ENCODE assay signal across 9 mouse cellular contexts in genomic region chr16:20590680-20591038, GRCm38 (mm10). TPM values are rescaled to one million over a fixed set of nuclear protein-coding genes. Genes with fewer than 3 reads are reported as not detected.
DNase-seq lines count a peak whose midpoint lies in the region; ATAC-seq and TF ChIP-seq lines count a peak whose summit lies in the region.
"Had no signal": no experiment of that assay in that cellular context is flagged by ENCODE, and none has a peak within 500 bp of the region (broad histone marks: within the 10 kb centered on the region; RNA-seq: fewer than 3 reads in every experiment).

No protein-coding gene starts in this region.

- no peak overlapping the region for H3K9ac ChIP-seq in lung, postnatal 0 days (replicated peaks; ENCODE audit: low read depth)
- H3K9ac ChIP-seq in hindbrain, embryonic 13.5 days = peak overlapping the region; percentile 79
- no peak overlapping the region for H3K9ac ChIP-seq in liver, embryonic 14.5 days (replicated peaks)
- no peak overlapping the region for H3K9ac ChIP-seq in stomach, postnatal 0 days (ENCODE audit: low read length)

- no peak overlapping the region for H3K27ac ChIP-seq in lung, postnatal 0 days (ENCODE audit: low read length)
- H3K27ac ChIP-seq in hindbrain, embryonic 13.5 days = no peak overlapping the region
- H3K27ac ChIP-seq in liver, embryonic 14.5 days = no peak overlapping the region
- H3K27ac ChIP-seq in stomach, postnatal 0 days (replicated peaks) = no peak overlapping the region
- H3K27ac ChIP-seq: macrophage had no signal

- H3K9me3 ChIP-seq in lung, postnatal 0 days (ENCODE audit: low read length) = no peaks in the 10 kb centered on the region
- H3K9me3 ChIP-seq in hindbrain, embryonic 13.5 days = no peaks in the 10 kb centered on the region
- H3K9me3 ChIP-seq in liver, embryonic 14.5 days (ENCODE audit: control insufficient read depth, low read length) = no peaks in the 10 kb centered on the region
- no peaks in the 10 kb centered on the region for H3K9me3 ChIP-seq in stomach, postnatal 0 days (ENCODE audit: control insufficient read depth, low read length)

- peak overlapping the region; percentile 60; the same call in 1 of the 2 replicates for H3K4me2 ChIP-seq in lung, postnatal 0 days (replicated peaks; ENCODE audit: low read depth, low read length)
- peak overlapping the region; percentile 90 for H3K4me2 ChIP-seq in hindbrain, embryonic 13.5 days
- peak overlapping the region; percentile 60 for H3K4me2 ChIP-seq in liver, embryonic 14.5 days (ENCODE audit: low read depth)
- H3K4me2 ChIP-seq in stomach, postnatal 0 days (replicated peaks; ENCODE audit: low read depth) = peak overlapping the region; percentile 79

- TF ChIP-seq CTCF in lung, postnatal 0 days (IDR thresholded peaks at IDR 0.05) = no peak
- no peak for TF ChIP-seq CTCF in liver, embryonic 14.5 days (IDR thresholded peaks at IDR 0.05; ENCODE audit: low read depth)
- no peak for TF ChIP-seq CTCF in stomach, postnatal 0 days (IDR thresholded peaks at IDR 0.05; ENCODE audit: low read depth)

- WGBS in lung, postnatal 0 days = 6% methylated on average over 17 of the region's 17 CpGs
- 1% methylated on average over 17 of the region's 17 CpGs for WGBS in hindbrain, embryonic 13.5 days
- under 1% methylated on average over 17 of the region's 17 CpGs for WGBS in liver, embryonic 14.5 days (ENCODE audit: insufficient replicate concordance)
- 1% methylated on average over 17 of the region's 17 CpGs for WGBS in stomach, postnatal 0 days

- no peak for ATAC-seq in lung, postnatal 0 days
- peak; percentile 11 for ATAC-seq in hindbrain, embryonic 13.5 days (ENCODE audit: low FRiP score)
- no peak for ATAC-seq in liver, embryonic 14.5 days (ENCODE audit: insufficient read depth)
- ATAC-seq in stomach, postnatal 0 days (ENCODE audit: low FRiP score, low TSS enrichment) = peak; percentile 27
- ATAC-seq in inflammation-experienced regulatory T-cells, adult 6 months = no peak

- H3K4me1 ChIP-seq in lung, postnatal 0 days (ENCODE audit: insufficient read depth, low read depth, low read length) = no peaks in the 10 kb centered on the region; the same call in 1 of the 2 replicates
- H3K4me1 ChIP-seq in hindbrain, embryonic 13.5 days (replicated peaks) = peaks cover 22% of the 10 kb centered on the region
- H3K4me1 ChIP-seq in liver, embryonic 14.5 days (replicated peaks; ENCODE audit: control insufficient read depth in 2 of 2, insufficient read depth in 2 of 2, low read length in 1 of 2) = peaks cover 8 to 15% of the 10 kb centered on the region in 2 experiments
- no peaks in the 10 kb centered on the region; the same call in 1 of the 2 replicates for H3K4me1 ChIP-seq in stomach, postnatal 0 days (replicated peaks; ENCODE audit: control insufficient read depth, insufficient read depth)

- peak overlapping the region; percentile 40; the same call in 1 of the 2 replicates for H3K4me3 ChIP-seq in lung, postnatal 0 days (ENCODE audit: low read depth, low read length)
- H3K4me3 ChIP-seq in hindbrain, embryonic 13.5 days = peak overlapping the region; percentile 57
- H3K4me3 ChIP-seq in liver, embryonic 14.5 days (ENCODE audit: insufficient read depth in 1 of 2, low read depth in 2 of 2, low read length in 2 of 2) = peak overlapping the region; percentile 26 to 39; a peak in 3 of 4 replicates
- peak overlapping the region; percentile 48 for H3K4me3 ChIP-seq in stomach, postnatal 0 days (ENCODE audit: low read depth, low read length)

- no peak for TF ChIP-seq EP300 in lung, postnatal 0 days (IDR thresholded peaks at IDR 0.05)
- no peak for TF ChIP-seq EP300 in liver, embryonic 14.5 days (IDR thresholded peaks at IDR 0.05; ENCODE audit: low read depth)
- TF ChIP-seq EP300 in stomach, postnatal 0 days (optimal IDR thresholded peaks at IDR 0.05) = no peak

- no peaks in the 10 kb centered on the region for H3K36me3 ChIP-seq in lung, postnatal 0 days (ENCODE audit: insufficient read depth, low read length)
- no peaks in the 10 kb centered on the region for H3K36me3 ChIP-seq in hindbrain, embryonic 13.5 days
- H3K36me3 ChIP-seq in liver, embryonic 14.5 days (replicated peaks; ENCODE audit: control insufficient read depth, insufficient read depth, low read depth) = no peaks in the 10 kb centered on the region
- H3K36me3 ChIP-seq in stomach, postnatal 0 days (ENCODE audit: control insufficient read depth, insufficient read depth, low read length) = no peaks in the 10 kb centered on the region

- no peak for DNase-seq in lung, postnatal 0 days (ENCODE audit: low spot score)
- no peak for DNase-seq in lung, postnatal 14 days
- DNase-seq in liver, embryonic 14.5 days (ENCODE audit: low read depth in 3 of 3, low spot score in 3 of 3) = no peak
- DNase-seq in stomach, postnatal 0 days (ENCODE audit: low spot score) = no peak
- no peak for DNase-seq in right cerebral cortex, adult 2 months (ENCODE audit: low spot score in 2 of 2)
- DNase-seq in adipocyte (ENCODE audit: low spot score) = no peak

- H3K27me3 ChIP-seq in lung, postnatal 0 days (replicated peaks; ENCODE audit: insufficient read depth, low read length) = peaks cover 40% of the 10 kb centered on the region
- H3K27me3 ChIP-seq in hindbrain, embryonic 13.5 days = peaks cover 77% of the 10 kb centered on the region
- peaks cover 63% of the 10 kb centered on the region for H3K27me3 ChIP-seq in liver, embryonic 14.5 days (ENCODE audit: control insufficient read depth, insufficient read depth, low read length)
- H3K27me3 ChIP-seq in stomach, postnatal 0 days (ENCODE audit: control insufficient read depth, insufficient read depth, low read length) = peaks cover 5% of the 10 kb centered on the region; the same call in 1 of the 2 replicates

RNA-seq across cellular contexts. Expression of gene Vwa5b2, which starts 1.4 kb away (rescaled TPM):
- 0.06 and 0.12 TPM in 2 replicates for polyA plus RNA-seq in lung, postnatal 0 days (2015; fragmentation: Nextera tagmentation; extraction: Ambion mirVana)
- 13.1 and 14.1 TPM in 2 replicates for polyA plus RNA-seq in hindbrain, embryonic 13.5 days (2015; fragmentation: Nextera tagmentation; extraction: Ambion mirVana)
- polyA plus RNA-seq in liver, embryonic 14.5 days (2012; rRNA removed) = 0.23 and 0.35 TPM in 2 replicates
- 0.18 and 0.19 TPM in 2 replicates for polyA plus RNA-seq in liver, embryonic 14.5 days (2014; fragmentation: Nextera tagmentation; extraction: Ambion mirVana)
- polyA plus RNA-seq in stomach, postnatal 0 days (2015; fragmentation: Nextera tagmentation; extraction: Ambion mirVana) = 1.3 and 2.1 TPM in 2 replicates
- polyA plus RNA-seq in inflammation-experienced regulatory T-cells, adult 6 months (2017; shearing (Covaris generic)) = under 1 TPM in 2 of 3 experiments, not detected in 1; 0.24 to 0.31 TPM
- polyA plus RNA-seq: macrophage had no signal

RNA-seq across cellular contexts. Expression of gene Eef1akmt4, which starts 20.7 kb away (rescaled TPM):
- polyA plus RNA-seq in lung, postnatal 0 days (2015; fragmentation: Nextera tagmentation; extraction: Ambion mirVana) = 15.2 and 15.3 TPM in 2 replicates
- 13.4 and 15.1 TPM in 2 replicates for polyA plus RNA-seq in hindbrain, embryonic 13.5 days (2015; fragmentation: Nextera tagmentation; extraction: Ambion mirVana)
- polyA plus RNA-seq in liver, embryonic 14.5 days (2012; rRNA removed) = 9.4 and 10.3 TPM in 2 replicates
- polyA plus RNA-seq in liver, embryonic 14.5 days (2014; fragmentation: Nextera tagmentation; extraction: Ambion mirVana) = 18.1 and 20.7 TPM in 2 replicates
- 19.2 and 21.4 TPM in 2 replicates for polyA plus RNA-seq in stomach, postnatal 0 days (2015; fragmentation: Nextera tagmentation; extraction: Ambion mirVana)
- polyA plus RNA-seq in inflammation-experienced regulatory T-cells, adult 6 months (2017; shearing (Covaris generic)) = 10 to 100 TPM; 12.0 to 19.3 (median 18.7) TPM

RNA-seq across cellular contexts. Expression of gene Gm49333, which starts 20.8 kb away (rescaled TPM):
- 0.08 TPM in 1 of 2 replicates, not detected in the other for polyA plus RNA-seq in lung, postnatal 0 days (2015; fragmentation: Nextera tagmentation; extraction: Ambion mirVana)
- polyA plus RNA-seq in hindbrain, embryonic 13.5 days (2015; fragmentation: Nextera tagmentation; extraction: Ambion mirVana) = not detected in 2 replicates
- polyA plus RNA-seq in liver, embryonic 14.5 days (2012; rRNA removed) = 0.04 and 0.08 TPM in 2 replicates
- not detected in 2 replicates for polyA plus RNA-seq in liver, embryonic 14.5 days (2014; fragmentation: Nextera tagmentation; extraction: Ambion mirVana)
- not detected in 2 replicates for polyA plus RNA-seq in stomach, postnatal 0 days (2015; fragmentation: Nextera tagmentation; extraction: Ambion mirVana)
- not detected for polyA plus RNA-seq in inflammation-experienced regulatory T-cells, adult 6 months (2017; shearing (Covaris generic))
- polyA plus RNA-seq: macrophage had no signal

RNA-seq across cellular contexts. Expression of gene Alg3, which starts 20.9 kb away (rescaled TPM):
- 17.6 and 19.3 TPM in 2 replicates for polyA plus RNA-seq in lung, postnatal 0 days (2015; fragmentation: Nextera tagmentation; extraction: Ambion mirVana)
- 41.3 and 43.3 TPM in 2 replicates for polyA plus RNA-seq in hindbrain, embryonic 13.5 days (2015; fragmentation: Nextera tagmentation; extraction: Ambion mirVana)
- 9.3 and 12.7 TPM in 2 replicates for polyA plus RNA-seq in liver, embryonic 14.5 days (2012; rRNA removed)
- polyA plus RNA-seq in liver, embryonic 14.5 days (2014; fragmentation: Nextera tagmentation; extraction: Ambion mirVana) = 21.7 and 23.6 TPM in 2 replicates
- polyA plus RNA-seq in stomach, postnatal 0 days (2015; fragmentation: Nextera tagmentation; extraction: Ambion mirVana) = 24.5 and 25.8 TPM in 2 replicates
- polyA plus RNA-seq in inflammation-experienced regulatory T-cells, adult 6 months (2017; shearing (Covaris generic)) = 10 to 100 TPM; 22.7 to 33.7 (median 28.4) TPM

RNA-seq across cellular contexts. Expression of gene Camk2n2, which starts 30.4 kb away (rescaled TPM):
- 0.42 and 0.52 TPM in 2 replicates for polyA plus RNA-seq in lung, postnatal 0 days (2015; fragmentation: Nextera tagmentation; extraction: Ambion mirVana)
- 23.1 and 24.9 TPM in 2 replicates for polyA plus RNA-seq in hindbrain, embryonic 13.5 days (2015; fragmentation: Nextera tagmentation; extraction: Ambion mirVana)
- 0.32 and 0.38 TPM in 2 replicates for polyA plus RNA-seq in liver, embryonic 14.5 days (2012; rRNA removed)
- polyA plus RNA-seq in liver, embryonic 14.5 days (2014; fragmentation: Nextera tagmentation; extraction: Ambion mirVana) = 0.19 and 0.32 TPM in 2 replicates
- 0.74 and 1.2 TPM in 2 replicates for polyA plus RNA-seq in stomach, postnatal 0 days (2015; fragmentation: Nextera tagmentation; extraction: Ambion mirVana)
- under 1 TPM in 1 of 3 experiments, not detected in 2; 0.43 TPM for polyA plus RNA-seq in inflammation-experienced regulatory T-cells, adult 6 months (2017; shearing (Covaris generic))

Comparison
In these comparisons a context has a peak if more than half of its experiments do, and no peak if none do; other contexts are left out.
1. ATAC-seq: peak in hindbrain, embryonic 13.5 days (single experiment) and stomach, postnatal 0 days (single experiment); none in lung, postnatal 0 days (single experiment), liver, embryonic 14.5 days (single experiment) and inflammation-experienced regulatory T-cells, adult 6 months (single experiment).
2. Peak in every context shown above with its lines, with median percentiles within 50 percentile points of each other: H3K4me2 ChIP-seq and H3K4me3 ChIP-seq.